Mouse (Mus musculus) heart, adult 2 months (tissue): ENCODE measurements at regions not wholly inside any gene's neighbourhood (a gene's known extent, or its start where the extent isn't known, plus 50 kb on each side); places are given as distances from the start of the nearest gene placed in this dataset.
"Not testable (repeated sequence)": the region's sequence is repeated elsewhere in the genome, so short reads cannot be mapped to it uniquely, and the experiment has no call there.

ENCODE experiments used
- DNase-seq, 2 experiments: peaks; one replicate each; pipeline ENCODE4 v3.0.0; 2021
- H3K27ac ChIP-seq: fragments of 200-600 bp; 2 replicates; pipeline ENCODE4 v1.8.1; 2022
- H3K27me3 ChIP-seq: fragments of 200-500 bp; 2 replicates; pipeline ENCODE4 v1.6.1; 2012; ENCODE audit warnings: mild to moderate bottlenecking, low read length, inconsistent platforms, mixed read lengths; ENCODE audit not compliant: control insufficient read depth, insufficient read depth
- H3K36me3 ChIP-seq: fragments of 200-500 bp; 2 replicates; pipeline ENCODE4 v1.6.1; 2012; ENCODE audit warnings: low read length, inconsistent platforms; ENCODE audit not compliant: control insufficient read depth, insufficient read depth
- H3K4me1 ChIP-seq: fragments of 200-500 bp; 2 replicates; pipeline ENCODE4 v1.6.1; 2011; ENCODE audit warnings: low read length; ENCODE audit not compliant: control insufficient read depth, insufficient read depth
- H3K4me3 ChIP-seq: fragments of 200-600 bp; 2 replicates; pipeline ENCODE4 v1.8.1; 2022
- H3K79me2 ChIP-seq: fragments of 200-500 bp; replicated peaks from 2 replicates; pipeline ENCODE4 v1.6.1; 2012; ENCODE audit warnings: mild to moderate bottlenecking, inconsistent platforms, low read length, moderate library complexity, mixed read lengths; ENCODE audit not compliant: control insufficient read depth, insufficient read depth
- H3K9ac ChIP-seq: fragments of 200-500 bp; 2 replicates; pipeline ENCODE4 v1.6.1; 2012; ENCODE audit warnings: low read depth, mild to moderate bottlenecking, control low read depth, inconsistent platforms, low read length, mixed read lengths
- CTCF ChIP-seq: fragments of 200-600 bp; IDR thresholded peaks from 2 replicates; pipeline ENCODE4 v1.8.1; 2022; ENCODE audit warnings: antibody characterized with exemption, mild to moderate bottlenecking, moderate library complexity
- EP300 ChIP-seq: fragments of 200-500 bp; IDR thresholded peaks from 2 replicates; pipeline ENCODE4 v1.6.1; 2011; ENCODE audit warnings: low read depth, low read length, control low read depth; ENCODE audit not compliant: insufficient read depth
- POLR2A ChIP-seq: fragments of 200-500 bp; IDR thresholded peaks from 2 replicates; pipeline ENCODE4 v1.6.1; 2011; ENCODE audit warnings: mild to moderate bottlenecking, low read depth, low read length, control low read depth; ENCODE audit not compliant: insufficient read depth
- WGBS: fragments of 180-500 bp; shearing (Covaris S2); methylation state at CpG from one replicate; pipeline ENCODE4 v1.1.7; 2018; 5-methylcytosine and 5-hydroxymethylcytosine counted together
- intact Hi-C: fragments of 180-260 bp; cut with DNase I; formaldehyde crosslinking; loops from one replicate; pipeline ENCODE4 v1.15.1; 2025

DNA sequence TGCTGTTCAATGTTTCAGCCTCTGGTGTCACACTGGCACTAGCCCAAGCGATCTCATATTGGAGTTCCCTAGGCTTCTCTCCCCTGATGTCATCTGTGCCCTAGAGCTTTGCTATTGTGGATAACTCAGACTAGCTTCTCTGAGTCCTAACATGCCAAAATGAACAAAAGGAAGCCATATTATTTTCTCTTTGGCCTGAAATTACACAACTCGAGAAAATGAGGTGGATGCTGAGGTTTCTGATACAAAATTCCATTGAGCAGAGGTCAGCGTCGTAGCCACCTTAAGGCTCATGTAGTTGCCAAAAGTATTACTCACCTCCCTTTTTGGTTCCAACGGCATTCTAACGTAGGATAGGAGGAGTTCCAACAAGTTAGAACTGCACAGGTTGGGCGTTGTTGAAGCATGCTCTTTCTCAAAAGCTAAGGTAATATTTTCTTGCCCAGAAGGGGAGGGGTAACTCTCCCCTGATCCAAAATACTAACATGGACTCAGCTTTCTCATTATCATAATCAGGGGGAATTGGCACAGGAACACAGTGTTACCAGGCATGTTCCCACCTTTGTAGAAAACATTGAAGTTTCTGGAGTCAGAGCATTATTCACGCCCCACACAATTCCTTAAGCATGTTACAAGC lies 566.9 kb upstream of the Igfbp3 start:
- Histone ChIP-seq H3K27ac (no peak overlapping the region), H3K4me1 (no peaks in the 10 kb centered on the region), H3K4me3 (no peak overlapping the region), H3K79me2 (no peaks in the 10 kb centered on the region), H3K9ac (no peak overlapping the region), H3K36me3 (no peaks in the 10 kb centered on the region), H3K27me3 (no peaks in the 10 kb centered on the region)
- DNase-seq, result no peak
- WGBS, result 70% methylated on average over 8 of the region's 8 CpGs
- intact Hi-C loops, result no loop called here
- TF ChIP-seq EP300 (no peak), CTCF (no peak), POLR2A (no peak)

DNA sequence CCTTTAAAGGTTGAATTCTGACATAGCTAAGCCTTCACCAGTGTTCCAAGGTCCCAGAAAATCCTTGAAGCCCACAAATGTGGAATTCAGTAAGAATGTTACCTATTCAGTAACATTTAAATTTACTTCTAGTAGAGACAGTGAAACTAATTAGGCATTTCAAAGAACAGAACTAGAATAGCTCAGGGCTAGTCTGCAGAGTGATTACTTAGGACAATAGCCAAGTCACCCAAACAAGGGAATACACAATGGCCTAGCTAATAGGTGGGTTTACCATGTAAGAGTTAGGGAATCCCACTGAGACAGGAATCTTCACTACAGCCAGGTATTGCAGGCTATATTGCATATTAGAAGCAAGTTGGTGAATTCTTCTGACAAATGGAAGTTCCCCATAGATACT lies 561.6 kb upstream of the Igfbp3 start:
- DNase-seq, H3K79me2 ChIP-seq, intact Hi-C loops, H3K27me3 ChIP-seq, H3K27ac ChIP-seq, H3K9ac ChIP-seq, H3K4me3 ChIP-seq, H3K36me3 ChIP-seq, H3K4me1 ChIP-seq: not testable (repeated sequence)

DNA sequence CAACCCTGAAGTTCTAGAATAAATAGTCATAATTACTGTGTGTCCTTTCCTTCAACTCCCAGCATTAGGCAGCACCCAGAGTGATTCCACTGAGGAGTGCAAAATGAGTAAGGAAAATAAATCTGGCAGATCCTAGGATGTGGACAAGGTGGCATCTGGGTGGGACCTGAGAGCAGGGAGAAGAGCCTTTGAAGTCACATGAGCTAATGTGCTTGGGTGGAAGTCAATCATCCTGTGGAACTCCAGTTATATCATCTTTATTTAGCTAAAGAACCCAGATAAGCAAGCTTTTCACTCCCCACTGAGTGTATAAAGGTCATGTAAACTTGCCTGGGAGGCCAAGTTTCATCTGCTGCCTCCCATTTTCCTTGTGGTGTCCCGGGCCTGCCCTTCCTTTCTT lies 551.6 kb upstream of the Igfbp3 start:
- intact Hi-C loops, result no loop called here
- no peak overlapping the region for H3K27ac ChIP-seq
- no peaks in the 10 kb centered on the region for H3K79me2 ChIP-seq
- TF ChIP-seq EP300, result no peak
- no peak for TF ChIP-seq CTCF
- no peak for TF ChIP-seq POLR2A
- H3K36me3 ChIP-seq, result no peaks in the 10 kb centered on the region
- H3K27me3 ChIP-seq, result no peaks in the 10 kb centered on the region
- H3K4me3 ChIP-seq, result no peak overlapping the region
- H3K9ac ChIP-seq, result no peak overlapping the region
- H3K4me1 ChIP-seq, result no peaks in the 10 kb centered on the region
- no peak for DNase-seq
- 24% methylated on average over 1 of the region's 1 CpGs for WGBS

DNA sequence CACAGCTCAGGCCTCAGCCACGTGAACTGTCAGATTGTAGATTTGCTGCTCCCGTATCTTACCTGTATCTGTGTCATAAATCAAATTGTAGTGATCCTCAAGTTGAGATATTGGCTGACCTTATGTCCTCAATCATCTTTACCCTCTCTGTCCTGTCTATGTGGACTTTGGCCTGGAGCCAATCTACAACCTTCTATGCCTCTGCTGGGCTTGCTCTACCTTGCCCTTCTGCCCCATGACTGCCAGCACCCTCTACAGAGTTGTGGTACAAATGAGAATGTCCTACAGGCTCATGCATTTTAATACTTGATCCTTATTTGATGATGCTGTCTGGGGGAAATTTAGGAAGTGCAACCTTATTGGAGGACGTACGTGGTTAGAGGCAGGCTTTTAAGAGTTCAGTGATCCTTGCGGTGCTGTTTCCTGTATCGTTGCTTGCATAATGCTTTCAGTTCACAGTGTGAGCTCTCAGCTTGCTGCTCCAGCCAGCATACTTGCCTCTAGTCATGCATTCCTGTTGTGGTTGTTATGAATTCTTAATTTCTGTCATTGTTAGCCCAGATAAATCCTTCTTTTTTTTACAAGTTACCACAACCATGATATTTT lies 545.2 kb upstream of the Igfbp3 start:
- no peaks in the 10 kb centered on the region for H3K79me2 ChIP-seq
- no peak overlapping the region for H3K27ac ChIP-seq
- H3K4me3 ChIP-seq, result no peak overlapping the region
- 69% methylated on average over 6 of the region's 6 CpGs for WGBS
- H3K27me3 ChIP-seq, result no peaks in the 10 kb centered on the region
- TF ChIP-seq CTCF (no peak), EP300 (no peak), POLR2A (no peak)
- no peak overlapping the region for H3K9ac ChIP-seq
- intact Hi-C loops, result no loop called here
- H3K4me1 ChIP-seq, result no peaks in the 10 kb centered on the region
- DNase-seq, result no peak
- no peaks in the 10 kb centered on the region for H3K36me3 ChIP-seq
